Mouse (Mus musculus): ENCODE results near the gene Slc39a11. TPM values are rescaled to one million over a fixed set of nuclear protein-coding genes. Genes with fewer than 3 reads are reported as not detected.

The Slc39a11 gene
- polyA plus RNA-seq, 1 experiment from 2014 or later: 40.1 TPM

- 46% methylated on average over 23 of the region's 23 CpGs for WGBS
- Histone ChIP-seq H3K36me3 (ENCODE audit: control insufficient read depth, insufficient read depth, low read length) (no peaks in the 10 kb centered on the region), H3K27ac (ENCODE audit: low read depth, low read length) (no peak overlapping the region), H3K9ac (ENCODE audit: low read depth, low read length) (no peak overlapping the region), H3K4me2 (ENCODE audit: low read length) (no peak overlapping the region), H3K27me3 (replicated peaks; ENCODE audit: control insufficient read depth, insufficient read depth, low read length) (no peaks in the 10 kb centered on the region), H3K4me3 (ENCODE audit: low read length) (no peak overlapping the region), H3K9me3 (ENCODE audit: control insufficient read depth, low read length) (peaks cover 2% of the 10 kb centered on the region; the same call in 1 of the 2 replicates), H3K4me1 (ENCODE audit: control insufficient read depth, insufficient read depth, low read depth, low read length) (peaks cover 34% of the 10 kb centered on the region)
- ATAC-seq: no peak
These were observed 256.3 kb downstream of the Slc39a11 start for GRCm38 (mm10) chr11:113393366-113394150.

DNA sequence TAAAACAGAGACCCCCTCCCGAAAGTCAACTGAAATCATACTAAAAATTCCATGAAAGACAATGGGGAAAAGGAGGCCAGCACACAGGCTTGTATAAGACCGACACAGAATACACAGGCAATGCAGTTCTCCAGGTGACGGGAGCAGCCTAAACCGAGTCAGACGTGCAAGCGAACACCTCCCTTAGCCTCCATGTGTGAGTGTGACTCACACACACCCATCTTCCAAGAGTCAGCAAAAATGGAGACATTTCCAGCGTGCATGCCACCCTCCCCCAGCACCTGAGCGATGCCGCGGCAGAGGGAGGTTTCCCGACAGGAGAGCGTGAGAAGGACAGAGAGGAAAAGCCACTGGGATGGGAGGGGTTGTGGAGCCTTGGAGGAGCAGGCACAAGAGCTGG, 258.2 kb downstream of the Slc39a11 start:
- no peaks in the 10 kb centered on the region for H3K9me3 ChIP-seq (ENCODE audit: control insufficient read depth, low read length)
- no peak for ATAC-seq
- no peaks in the 10 kb centered on the region for H3K36me3 ChIP-seq (ENCODE audit: control insufficient read depth, insufficient read depth, low read length)
- 89% methylated on average over 12 of the region's 12 CpGs for WGBS
- H3K4me2 ChIP-seq (ENCODE audit: low read length): no peak overlapping the region
- H3K4me3 ChIP-seq (ENCODE audit: low read length): no peak overlapping the region
- peaks cover 34% of the 10 kb centered on the region for H3K4me1 ChIP-seq (ENCODE audit: control insufficient read depth, insufficient read depth, low read depth, low read length)
- no peak overlapping the region for H3K27ac ChIP-seq (ENCODE audit: low read depth, low read length)
- H3K27me3 ChIP-seq (replicated peaks; ENCODE audit: control insufficient read depth, insufficient read depth, low read length): no peaks in the 10 kb centered on the region
- H3K9ac ChIP-seq (ENCODE audit: low read depth, low read length): no peak overlapping the region

- no peaks in the 10 kb centered on the region for H3K27me3 ChIP-seq (replicated peaks; ENCODE audit: control insufficient read depth, insufficient read depth, low read length)
- peak; percentile 84 for ATAC-seq
- H3K4me2 ChIP-seq (ENCODE audit: low read length): no peak overlapping the region
- peak overlapping the region; percentile 9; the same call in 1 of the 2 replicates for H3K9ac ChIP-seq (ENCODE audit: low read depth, low read length)
- no peak overlapping the region for H3K4me3 ChIP-seq (ENCODE audit: low read length)
- 21% methylated on average over 6 of the region's 6 CpGs for WGBS
- H3K36me3 ChIP-seq (ENCODE audit: control insufficient read depth, insufficient read depth, low read length): no peaks in the 10 kb centered on the region
- peaks cover 34% of the 10 kb centered on the region for H3K4me1 ChIP-seq (ENCODE audit: control insufficient read depth, insufficient read depth, low read depth, low read length)
- H3K27ac ChIP-seq (ENCODE audit: low read depth, low read length): peak overlapping the region; percentile 62; the same call in 1 of the 2 replicates
- no peaks in the 10 kb centered on the region for H3K9me3 ChIP-seq (ENCODE audit: control insufficient read depth, low read length)
These were observed 260.2 kb downstream of the Slc39a11 start for GRCm38 (mm10) chr11:113389637-113390036.

- H3K4me3 ChIP-seq (ENCODE audit: low read length): no peak overlapping the region
- 26% methylated on average over 10 of the region's 10 CpGs for WGBS
- no peaks in the 10 kb centered on the region for H3K27me3 ChIP-seq (replicated peaks; ENCODE audit: control insufficient read depth, insufficient read depth, low read length)
- no peak overlapping the region for H3K27ac ChIP-seq (ENCODE audit: low read depth, low read length)
- H3K4me2 ChIP-seq (ENCODE audit: low read length): no peak overlapping the region
- peaks cover 2% of the 10 kb centered on the region; the same call in 1 of the 2 replicates for H3K4me1 ChIP-seq (ENCODE audit: control insufficient read depth, insufficient read depth, low read depth, low read length)
- H3K36me3 ChIP-seq (ENCODE audit: control insufficient read depth, insufficient read depth, low read length): no peaks in the 10 kb centered on the region
- H3K9ac ChIP-seq (ENCODE audit: low read depth, low read length): no peak overlapping the region
- H3K9me3 ChIP-seq (ENCODE audit: control insufficient read depth, low read length): no peaks in the 10 kb centered on the region
- no peak for ATAC-seq
These were observed 267.0 kb downstream of the Slc39a11 start for GRCm38 (mm10) chr11:113382674-113383571.

DNA sequence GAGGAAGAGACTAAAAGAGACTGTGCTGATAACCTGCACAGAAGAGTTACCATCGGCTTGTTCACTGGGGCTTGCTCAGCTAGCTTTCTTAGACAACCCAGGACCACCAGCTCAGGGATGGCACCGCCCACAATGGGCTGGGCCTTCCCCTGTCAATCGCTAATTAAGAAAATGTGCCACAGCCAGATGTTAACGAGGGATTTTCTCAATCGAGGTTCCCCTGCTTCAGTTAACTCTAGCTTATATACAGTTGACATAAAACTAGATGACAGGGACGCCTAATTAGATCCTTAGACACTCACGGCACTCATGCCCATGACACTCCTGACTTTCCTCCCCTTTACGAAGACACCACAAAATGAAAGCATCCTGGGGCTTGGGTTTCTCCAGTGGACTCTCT, 268.3 kb downstream of the Slc39a11 start:
- Histone ChIP-seq H3K4me1 (ENCODE audit: control insufficient read depth, insufficient read depth, low read depth, low read length) (peaks cover 6% of the 10 kb centered on the region), H3K27me3 (replicated peaks; ENCODE audit: control insufficient read depth, insufficient read depth, low read length) (no peaks in the 10 kb centered on the region), H3K27ac (ENCODE audit: low read depth, low read length) (no peak overlapping the region), H3K9ac (ENCODE audit: low read depth, low read length) (no peak overlapping the region), H3K36me3 (ENCODE audit: control insufficient read depth, insufficient read depth, low read length) (no peaks in the 10 kb centered on the region), H3K4me2 (ENCODE audit: low read length) (no peak overlapping the region), H3K4me3 (ENCODE audit: low read length) (no peak overlapping the region), H3K9me3 (ENCODE audit: control insufficient read depth, low read length) (no peaks in the 10 kb centered on the region)
- 73% methylated on average over 8 of the region's 8 CpGs for WGBS
- ATAC-seq: no peak

DNA sequence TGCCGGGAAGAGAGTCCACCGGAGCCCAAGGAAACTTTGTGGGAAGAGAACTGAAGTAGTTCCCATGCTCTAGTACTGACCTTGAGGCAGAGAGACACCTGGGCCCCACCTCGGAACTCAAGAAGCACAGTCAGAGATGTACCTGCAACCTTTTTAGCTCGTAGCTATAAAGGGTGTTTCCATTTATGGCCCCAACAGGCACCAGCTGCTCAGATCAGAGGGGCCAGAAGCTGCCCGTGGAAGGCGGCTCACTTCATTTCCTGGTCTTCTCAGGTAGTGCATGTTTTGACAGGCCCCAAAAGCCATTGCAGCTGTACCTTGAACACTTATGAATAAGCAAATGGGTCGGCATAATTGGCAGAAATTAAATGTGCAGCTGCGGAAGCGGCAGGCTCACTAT, 271.0 kb downstream of the Slc39a11 start:
- Histone ChIP-seq H3K4me2 (ENCODE audit: low read length) (no peak overlapping the region), H3K27me3 (replicated peaks; ENCODE audit: control insufficient read depth, insufficient read depth, low read length) (no peaks in the 10 kb centered on the region), H3K9ac (ENCODE audit: low read depth, low read length) (no peak overlapping the region), H3K4me3 (ENCODE audit: low read length) (no peak overlapping the region), H3K27ac (ENCODE audit: low read depth, low read length) (no peak overlapping the region), H3K4me1 (ENCODE audit: control insufficient read depth, insufficient read depth, low read depth, low read length) (peaks cover 6% of the 10 kb centered on the region), H3K36me3 (ENCODE audit: control insufficient read depth, insufficient read depth, low read length) (no peaks in the 10 kb centered on the region), H3K9me3 (ENCODE audit: control insufficient read depth, low read length) (no peaks in the 10 kb centered on the region)
- ATAC-seq: no peak
- WGBS: 65% methylated on average over 9 of the region's 9 CpGs

DNA sequence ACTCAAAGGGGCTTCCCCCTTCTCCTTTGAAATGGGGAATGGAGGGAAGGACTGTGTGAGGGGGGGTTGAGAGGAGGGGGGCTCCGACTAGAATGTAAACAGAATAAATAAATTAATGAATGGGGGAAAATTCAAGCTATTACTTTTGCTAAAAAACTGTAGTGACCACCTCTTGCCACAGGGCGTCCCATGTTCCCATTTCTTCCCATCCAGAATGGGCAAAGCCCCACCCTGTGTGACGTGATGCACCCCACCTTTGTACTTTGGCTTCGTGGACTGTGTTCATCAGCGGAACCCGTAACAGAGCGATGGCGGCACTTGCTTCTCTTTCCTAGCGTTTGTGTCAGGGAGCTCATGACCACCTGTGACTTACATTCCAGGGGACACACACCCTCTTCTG, 273.8 kb downstream of the Slc39a11 start:
- peaks cover 4% of the 10 kb centered on the region; the same call in 1 of the 2 replicates for H3K4me1 ChIP-seq (ENCODE audit: control insufficient read depth, insufficient read depth, low read depth, low read length)
- no peak overlapping the region for H3K9ac ChIP-seq (ENCODE audit: low read depth, low read length)
- no peak for ATAC-seq
- H3K36me3 ChIP-seq (ENCODE audit: control insufficient read depth, insufficient read depth, low read length): no peaks in the 10 kb centered on the region
- H3K27ac ChIP-seq (ENCODE audit: low read depth, low read length): no peak overlapping the region
- WGBS: 88% methylated on average over 9 of the region's 9 CpGs
- H3K4me2 ChIP-seq (ENCODE audit: low read length): no peak overlapping the region
- H3K27me3 ChIP-seq (replicated peaks; ENCODE audit: control insufficient read depth, insufficient read depth, low read length): no peaks in the 10 kb centered on the region
- H3K9me3 ChIP-seq (ENCODE audit: control insufficient read depth, low read length): no peaks in the 10 kb centered on the region; the same call in 1 of the 2 replicates
- no peak overlapping the region for H3K4me3 ChIP-seq (ENCODE audit: low read length)

- H3K27ac ChIP-seq (ENCODE audit: low read depth, low read length): no peak overlapping the region
- ATAC-seq: no peak
- H3K9ac ChIP-seq (ENCODE audit: low read depth, low read length): no peak overlapping the region
- no peaks in the 10 kb centered on the region for H3K36me3 ChIP-seq (ENCODE audit: control insufficient read depth, insufficient read depth, low read length)
- peaks cover 4% of the 10 kb centered on the region; the same call in 1 of the 2 replicates for H3K4me1 ChIP-seq (ENCODE audit: control insufficient read depth, insufficient read depth, low read depth, low read length)
- no peak overlapping the region for H3K4me3 ChIP-seq (ENCODE audit: low read length)
- no peak overlapping the region for H3K4me2 ChIP-seq (ENCODE audit: low read length)
- 66% methylated on average over 10 of the region's 10 CpGs for WGBS
- H3K9me3 ChIP-seq (ENCODE audit: control insufficient read depth, low read length): no peaks in the 10 kb centered on the region; the same call in 1 of the 2 replicates
- no peaks in the 10 kb centered on the region for H3K27me3 ChIP-seq (replicated peaks; ENCODE audit: control insufficient read depth, insufficient read depth, low read length)
These were observed 276.0 kb downstream of the Slc39a11 start for GRCm38 (mm10) chr11:113373926-113374325.

- H3K4me2 ChIP-seq (ENCODE audit: low read length): no peak overlapping the region
- no peak overlapping the region for H3K4me3 ChIP-seq (ENCODE audit: low read length)
- H3K36me3 ChIP-seq (ENCODE audit: control insufficient read depth, insufficient read depth, low read length): no peaks in the 10 kb centered on the region
- peaks cover 4% of the 10 kb centered on the region; the same call in 1 of the 2 replicates for H3K4me1 ChIP-seq (ENCODE audit: control insufficient read depth, insufficient read depth, low read depth, low read length)
- 68% methylated on average over 9 of the region's 9 CpGs for WGBS
- no peak overlapping the region for H3K27ac ChIP-seq (ENCODE audit: low read depth, low read length)
- no peaks in the 10 kb centered on the region for H3K27me3 ChIP-seq (replicated peaks; ENCODE audit: control insufficient read depth, insufficient read depth, low read length)
- H3K9ac ChIP-seq (ENCODE audit: low read depth, low read length): no peak overlapping the region
- peak; percentile 30; the same call in 1 of the 2 replicates for ATAC-seq
- H3K9me3 ChIP-seq (ENCODE audit: control insufficient read depth, low read length): no peaks in the 10 kb centered on the region; the same call in 1 of the 2 replicates
These were observed 276.5 kb downstream of the Slc39a11 start for GRCm38 (mm10) chr11:113373331-113373730.

All from hindbrain, embryonic 16.5 days (tissue).